Mouse (Mus musculus) liver, embryonic 11.5 days (tissue): ENCODE measurements at regions not wholly inside any gene's neighbourhood (a gene's known extent, or its start where the extent isn't known, plus 50 kb on each side); places are given as distances from the start of the nearest gene placed in this dataset.

Experiments used
- ATAC-seq: fragments of 200-750 bp; cut with Nextera tagmentation; replicated peaks from 2 replicates; pipeline ENCODE4 v1.8.0; 2017; ENCODE audit warnings: moderate number of reproducible peaks, mild to moderate bottlenecking, moderate TSS enrichment, moderate library complexity; ENCODE audit not compliant: low FRiP score
- DNase-seq: peaks from one replicate; pipeline ENCODE4 v3.0.0-alpha.2; 2017; ENCODE audit warnings: low spot score
- H3K27ac ChIP-seq: fragments of 300-500 bp; sonication (generic); 2 replicates; pipeline ENCODE4 v1.5.1; 2014; ENCODE audit warnings: mild to moderate bottlenecking, low read depth, low read length, control low read depth
- H3K27me3 ChIP-seq: fragments of 300-500 bp; sonication (generic); replicated peaks from 2 replicates; pipeline ENCODE4 v1.6.1; 2014; ENCODE audit warnings: low read length, mixed read lengths; ENCODE audit not compliant: control insufficient read depth, insufficient read depth
- H3K36me3 ChIP-seq: fragments of 300-500 bp; sonication (generic); 2 replicates; pipeline ENCODE4 v1.6.1; 2014; ENCODE audit warnings: mild to moderate bottlenecking, low read length, moderate library complexity, mixed read lengths; ENCODE audit not compliant: control insufficient read depth, insufficient read depth
- H3K4me1 ChIP-seq: fragments of 300-500 bp; sonication (generic); replicated peaks from 2 replicates; pipeline ENCODE4 v1.6.1; 2014; ENCODE audit warnings: low read length, mixed read lengths; ENCODE audit not compliant: control insufficient read depth, insufficient read depth
- H3K4me2 ChIP-seq: fragments of 300-500 bp; sonication (generic); 2 replicates; pipeline ENCODE4 v1.6.1; 2014; ENCODE audit warnings: mild to moderate bottlenecking, control low read depth, moderate library complexity
- H3K4me3 ChIP-seq: fragments of 300-500 bp; sonication (generic); 2 replicates; pipeline ENCODE4 v1.5.1; 2014; ENCODE audit warnings: low read depth, low read length, control low read depth
- H3K9ac ChIP-seq: fragments of 300-500 bp; sonication (generic); 2 replicates; pipeline ENCODE4 v1.6.1; 2014; ENCODE audit warnings: low read depth, low read length, control low read depth
- H3K9me3 ChIP-seq: fragments of 300-500 bp; sonication (generic); 2 replicates; pipeline ENCODE4 v1.6.1; 2016; ENCODE audit warnings: low read length, inconsistent platforms, mixed read lengths; ENCODE audit not compliant: control insufficient read depth
- WGBS: fragments of 180-500 bp; shearing (Covaris S2); extraction: QIAGEN DNeasy Blood & Tissue Kit; methylation state at CpG from one replicate; pipeline ENCODE4 v1.1.7; 2014; 5-methylcytosine and 5-hydroxymethylcytosine counted together

DNA sequence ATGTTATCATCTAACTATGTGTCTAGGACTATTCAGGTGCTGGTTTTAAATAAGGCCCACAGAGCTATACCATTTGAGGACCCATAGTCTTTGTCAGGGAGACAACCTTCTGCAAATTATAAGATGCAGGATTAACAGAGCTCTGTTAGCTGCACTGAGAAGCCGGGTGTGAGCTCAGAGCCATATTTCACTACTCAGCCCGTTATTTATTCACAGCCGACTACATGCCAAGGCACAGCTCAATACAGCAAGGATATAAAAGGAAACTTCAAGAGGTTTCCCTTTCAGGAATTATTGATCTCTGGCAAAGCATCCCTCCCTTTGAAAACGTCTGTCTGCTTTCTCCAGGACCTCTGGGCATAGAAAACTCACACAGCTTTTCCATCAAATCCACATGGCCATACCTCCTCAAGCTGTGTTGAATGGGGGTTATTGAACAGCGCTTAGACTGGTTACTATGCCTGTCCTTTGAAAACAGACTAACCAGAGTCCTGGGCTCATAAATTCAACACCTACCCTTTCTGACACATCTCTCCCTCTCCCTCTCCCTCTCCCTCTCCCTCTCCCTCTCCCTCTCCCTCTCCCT lies 78.7 kb upstream of the Basp1 start:
- 66% methylated on average over 5 of the region's 5 CpGs for WGBS

GRCm38 (mm10) chr15:25494687-25495299 lies 81.2 kb upstream of the Basp1 start:
- Histone ChIP-seq H3K9me3 (no peaks in the 10 kb centered on the region), H3K4me2 (no peak overlapping the region), H3K36me3 (no peaks in the 10 kb centered on the region), H3K27me3 (no peaks in the 10 kb centered on the region), H3K9ac (no peak overlapping the region), H3K27ac (no peak overlapping the region), H3K4me3 (no peak overlapping the region), H3K4me1 (peaks cover 2% of the 10 kb centered on the region; the same call in 1 of the 2 replicates)
- ATAC-seq: no peak
- DNase-seq: no peak
- WGBS: 75% methylated on average over 8 of the region's 8 CpGs

More for the DNA sequence above, 78.7 kb upstream of the Basp1 start:
- Histone ChIP-seq H3K4me3 (no peak overlapping the region), H3K27me3 (no peaks in the 10 kb centered on the region), H3K27ac (no peak overlapping the region), H3K36me3 (no peaks in the 10 kb centered on the region), H3K9ac (no peak overlapping the region), H3K9me3 (no peaks in the 10 kb centered on the region), H3K4me2 (no peak overlapping the region), H3K4me1 (peaks cover 2% of the 10 kb centered on the region; the same call in 1 of the 2 replicates)
- ATAC-seq (no peak), DNase-seq (no peak)

DNA sequence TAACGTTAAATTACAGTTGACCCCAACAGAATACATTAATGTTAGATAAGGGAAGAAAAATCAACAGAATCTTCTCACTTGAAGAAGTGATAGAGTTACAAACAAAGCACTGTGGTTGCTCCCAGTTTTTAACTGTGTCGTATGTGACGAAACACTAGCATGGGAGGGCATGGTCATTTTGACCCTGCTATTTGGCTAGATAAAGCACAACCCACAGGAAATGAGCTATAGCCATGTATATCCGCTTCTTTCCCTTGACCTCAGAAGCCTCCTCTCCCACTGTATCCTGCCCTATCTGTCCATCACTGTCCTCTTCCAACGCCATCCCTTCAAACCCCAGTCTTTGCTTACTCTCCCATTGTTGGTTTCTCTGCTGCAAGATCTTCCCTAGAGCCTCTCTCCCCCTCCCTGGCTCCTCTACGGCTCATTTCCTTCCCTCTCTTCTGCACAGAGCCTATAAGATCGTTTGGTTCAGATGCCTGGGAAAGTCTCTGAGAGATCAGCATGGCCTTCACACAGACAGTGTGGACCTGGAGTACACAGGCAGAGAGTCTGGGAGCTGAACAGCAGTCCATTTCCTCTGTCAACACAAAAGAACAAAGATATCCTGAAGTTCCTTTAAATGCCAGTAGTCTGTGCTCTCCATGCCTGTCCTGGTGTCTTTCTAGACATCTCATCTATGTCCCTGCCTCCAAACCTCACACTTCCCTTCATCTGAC lies 82.5 kb upstream of the Basp1 start:
- H3K9ac ChIP-seq: no peak overlapping the region
- no peak for DNase-seq
- no peak overlapping the region for H3K4me2 ChIP-seq
- H3K9me3 ChIP-seq: no peaks in the 10 kb centered on the region
- peak; percentile 29; the same call in 1 of the 2 replicates for ATAC-seq
- no peak overlapping the region for H3K4me3 ChIP-seq
- H3K27ac ChIP-seq: no peak overlapping the region
- no peaks in the 10 kb centered on the region for H3K36me3 ChIP-seq
- WGBS: 22% methylated on average over 7 of the region's 7 CpGs
- no peaks in the 10 kb centered on the region for H3K27me3 ChIP-seq
- H3K4me1 ChIP-seq: peaks cover 2% of the 10 kb centered on the region; the same call in 1 of the 2 replicates

GRCm38 (mm10) chr15:25497743-25498142 lies 84.2 kb upstream of the Basp1 start:
- H3K4me1 ChIP-seq: peaks cover 2% of the 10 kb centered on the region; the same call in 1 of the 2 replicates
- H3K4me3 ChIP-seq: no peak overlapping the region
- H3K9ac ChIP-seq: no peak overlapping the region
- no peaks in the 10 kb centered on the region for H3K27me3 ChIP-seq
- H3K36me3 ChIP-seq: no peaks in the 10 kb centered on the region
- ATAC-seq (no peak), DNase-seq (no peak)
- no peak overlapping the region for H3K27ac ChIP-seq
- no peak overlapping the region for H3K4me2 ChIP-seq
- WGBS: 52% methylated on average over 1 of the region's 1 CpGs
- H3K9me3 ChIP-seq: no peaks in the 10 kb centered on the region

DNA sequence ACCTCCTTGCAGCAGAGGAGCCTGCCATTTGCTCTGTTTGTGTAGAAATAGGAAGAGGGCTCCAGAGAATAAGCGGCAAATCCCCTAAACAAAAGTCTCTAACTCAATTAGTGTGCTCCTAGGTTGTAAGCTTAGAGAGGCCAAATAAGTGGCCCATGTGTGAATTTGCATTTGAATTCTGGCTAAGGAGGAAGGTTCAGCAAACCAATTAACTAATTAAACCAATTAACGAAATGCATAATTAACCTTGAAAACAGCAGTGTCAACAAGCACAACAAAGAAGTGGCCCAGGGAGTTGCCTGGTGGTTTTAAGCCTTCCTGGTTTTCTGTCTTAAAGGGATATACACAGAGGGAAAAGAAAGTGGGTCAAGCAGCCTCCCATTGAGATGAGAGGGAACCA lies 84.9 kb upstream of the Basp1 start:
- no peaks in the 10 kb centered on the region for H3K36me3 ChIP-seq
- no peak for DNase-seq
- H3K9me3 ChIP-seq: no peaks in the 10 kb centered on the region
- 54% methylated on average over 2 of the region's 2 CpGs for WGBS
- no peak overlapping the region for H3K4me2 ChIP-seq
- no peak overlapping the region for H3K27ac ChIP-seq
- no peak overlapping the region for H3K9ac ChIP-seq
- ATAC-seq: no peak
- no peaks in the 10 kb centered on the region for H3K27me3 ChIP-seq
- H3K4me3 ChIP-seq: no peak overlapping the region
- no peaks in the 10 kb centered on the region; the same call in 1 of the 2 replicates for H3K4me1 ChIP-seq

DNA sequence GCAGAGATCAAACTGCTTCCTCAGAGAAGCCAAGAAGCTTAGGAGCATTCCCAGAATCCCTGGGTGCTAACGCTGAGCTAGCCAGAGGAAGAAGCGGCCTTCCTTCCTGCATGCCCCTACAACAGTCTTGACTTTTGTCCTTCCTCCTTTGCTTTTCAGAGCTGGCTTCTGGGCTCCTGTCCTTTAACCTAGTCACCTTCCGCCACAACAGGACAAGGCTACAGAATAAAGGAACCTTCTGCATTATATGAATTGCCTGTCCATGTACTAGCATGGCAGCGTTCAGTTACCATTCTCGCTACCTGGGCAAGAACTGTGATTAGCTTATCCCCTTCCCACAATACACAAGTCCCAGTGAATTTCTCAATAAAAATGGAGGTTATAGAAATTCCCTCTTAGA lies 88.9 kb upstream of the Basp1 start:
- Histone ChIP-seq H3K4me2 (no peak overlapping the region), H3K9me3 (no peaks in the 10 kb centered on the region), H3K36me3 (no peaks in the 10 kb centered on the region), H3K27ac (no peak overlapping the region), H3K4me3 (no peak overlapping the region), H3K27me3 (no peaks in the 10 kb centered on the region), H3K9ac (no peak overlapping the region), H3K4me1 (no peaks in the 10 kb centered on the region)
- ATAC-seq (no peak), DNase-seq (no peak)
- WGBS: 64% methylated on average over 5 of the region's 5 CpGs

DNA sequence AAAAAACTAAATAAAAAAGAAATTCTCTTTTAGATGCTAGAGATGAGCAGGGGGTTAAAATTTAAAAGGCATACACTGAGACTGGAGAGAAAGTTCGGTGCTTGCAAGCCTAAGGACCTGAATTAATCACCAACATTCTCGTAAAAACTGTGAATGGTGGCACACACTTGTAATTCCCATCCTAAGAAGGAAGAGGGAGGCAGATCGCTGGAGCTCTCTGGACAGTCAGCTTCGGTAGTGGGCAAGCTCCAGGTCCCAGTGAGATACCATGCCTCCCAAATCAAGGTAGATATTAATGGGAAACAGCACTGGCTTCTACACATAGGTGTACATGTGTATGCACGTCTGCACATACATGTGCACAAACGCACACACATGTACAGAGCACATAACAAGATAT lies 89.5 kb upstream of the Basp1 start:
- Histone ChIP-seq H3K4me2 (no peak overlapping the region), H3K9ac (no peak overlapping the region), H3K4me3 (no peak overlapping the region), H3K27ac (no peak overlapping the region), H3K27me3 (no peaks in the 10 kb centered on the region), H3K36me3 (no peaks in the 10 kb centered on the region), H3K9me3 (no peaks in the 10 kb centered on the region), H3K4me1 (no peaks in the 10 kb centered on the region)
- ATAC-seq: no peak
- DNase-seq: no peak
- 69% methylated on average over 6 of the region's 6 CpGs for whole genome bisulfite sequencing

- no peak overlapping the region for H3K9ac ChIP-seq
- no peak for DNase-seq
- 58% methylated on average over 7 of the region's 7 CpGs for WGBS
- no peak for ATAC-seq
- H3K4me2 ChIP-seq: no peak overlapping the region
- H3K27ac ChIP-seq: no peak overlapping the region
- H3K4me1 ChIP-seq: no peaks in the 10 kb centered on the region
- H3K9me3 ChIP-seq: no peaks in the 10 kb centered on the region
- no peaks in the 10 kb centered on the region for H3K36me3 ChIP-seq
- no peaks in the 10 kb centered on the region for H3K27me3 ChIP-seq
- H3K4me3 ChIP-seq: no peak overlapping the region
Observed at GRCm38 (mm10) chr15:25509139-25509538, 95.6 kb upstream of the Basp1 start.

- Histone ChIP-seq H3K9me3 (no peaks in the 10 kb centered on the region), H3K4me1 (no peaks in the 10 kb centered on the region), H3K27ac (no peak overlapping the region), H3K27me3 (no peaks in the 10 kb centered on the region), H3K4me3 (no peak overlapping the region), H3K36me3 (no peaks in the 10 kb centered on the region), H3K9ac (no peak overlapping the region), H3K4me2 (no peak overlapping the region)
- WGBS: 74% methylated on average over 8 of the region's 8 CpGs
- DNase-seq (no peak), ATAC-seq (no peak)
Observed at GRCm38 (mm10) chr15:25509584-25509983, 96.0 kb upstream of the Basp1 start.
